Mouse (Mus musculus): ENCODE measurements at regions not wholly inside any gene's neighbourhood (a gene's known extent, or its start where the extent isn't known, plus 50 kb on each side); places are given as distances from the start of the nearest gene placed in this dataset.

DNA sequence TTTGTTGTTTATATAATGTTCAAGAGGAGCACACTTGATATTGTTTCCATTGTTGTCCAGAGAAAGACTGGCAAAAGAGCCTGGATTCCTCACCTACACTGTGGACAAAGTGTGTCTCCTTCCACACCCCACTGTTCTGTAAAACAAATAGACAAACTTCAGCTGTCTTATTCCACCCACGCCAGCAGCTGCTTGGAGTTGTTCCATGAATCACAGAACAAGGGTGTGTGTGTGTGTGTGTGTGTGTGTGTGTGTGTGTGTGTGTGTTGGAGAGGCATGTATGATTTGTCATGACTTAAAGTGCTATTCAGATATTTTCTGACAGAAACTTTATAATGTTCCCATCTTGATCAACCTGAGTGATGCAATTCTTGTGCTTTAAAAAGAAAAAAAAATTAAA is 114.1 kb upstream of the Rap2b start:
- ATAC-seq (ENCODE audit: insufficient number of reproducible peaks, low FRiP score, low TSS enrichment): no peak

DNA sequence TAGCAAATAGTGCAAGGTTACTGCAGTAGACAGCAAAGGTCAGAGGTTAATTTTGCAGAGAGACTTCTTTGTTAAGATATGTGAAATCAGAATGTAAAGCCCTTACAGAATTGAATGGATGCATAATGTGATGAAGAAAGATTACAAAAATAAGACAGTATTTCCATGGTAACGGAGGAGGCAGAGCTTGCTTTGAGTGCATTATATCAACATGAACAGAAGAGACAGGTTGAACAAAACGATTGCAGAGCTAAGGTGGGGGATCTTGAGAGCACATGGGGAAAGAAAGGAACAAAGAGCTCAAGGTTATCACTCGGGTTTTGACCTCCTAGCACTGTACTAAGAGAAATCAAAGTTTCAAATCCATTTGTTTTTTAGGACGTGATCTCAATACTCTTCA is 106.2 kb upstream of the Rap2b start:
- no peak for ATAC-seq (ENCODE audit: insufficient number of reproducible peaks, low FRiP score, low TSS enrichment)

DNA sequence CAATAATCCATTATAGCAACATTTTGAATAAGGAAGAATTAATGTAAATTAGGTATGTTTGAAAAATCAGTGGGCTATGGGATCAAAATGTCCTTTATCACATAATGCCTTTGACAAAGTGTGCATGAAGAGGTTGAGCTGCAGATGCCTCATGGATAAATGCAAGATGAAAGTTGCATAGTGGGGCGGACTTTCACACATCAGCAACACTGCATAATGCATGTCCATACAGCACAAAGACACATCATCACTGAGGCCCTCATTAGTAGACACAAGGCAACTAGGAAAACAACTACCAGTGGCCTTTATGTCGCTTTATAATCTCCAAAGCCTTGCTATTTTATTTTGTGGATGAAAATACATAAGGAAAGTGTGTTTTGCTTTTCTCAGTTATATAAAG is 105.8 kb upstream of the Rap2b start:
- ATAC-seq (ENCODE audit: insufficient number of reproducible peaks, low FRiP score, low TSS enrichment): no peak

DNA sequence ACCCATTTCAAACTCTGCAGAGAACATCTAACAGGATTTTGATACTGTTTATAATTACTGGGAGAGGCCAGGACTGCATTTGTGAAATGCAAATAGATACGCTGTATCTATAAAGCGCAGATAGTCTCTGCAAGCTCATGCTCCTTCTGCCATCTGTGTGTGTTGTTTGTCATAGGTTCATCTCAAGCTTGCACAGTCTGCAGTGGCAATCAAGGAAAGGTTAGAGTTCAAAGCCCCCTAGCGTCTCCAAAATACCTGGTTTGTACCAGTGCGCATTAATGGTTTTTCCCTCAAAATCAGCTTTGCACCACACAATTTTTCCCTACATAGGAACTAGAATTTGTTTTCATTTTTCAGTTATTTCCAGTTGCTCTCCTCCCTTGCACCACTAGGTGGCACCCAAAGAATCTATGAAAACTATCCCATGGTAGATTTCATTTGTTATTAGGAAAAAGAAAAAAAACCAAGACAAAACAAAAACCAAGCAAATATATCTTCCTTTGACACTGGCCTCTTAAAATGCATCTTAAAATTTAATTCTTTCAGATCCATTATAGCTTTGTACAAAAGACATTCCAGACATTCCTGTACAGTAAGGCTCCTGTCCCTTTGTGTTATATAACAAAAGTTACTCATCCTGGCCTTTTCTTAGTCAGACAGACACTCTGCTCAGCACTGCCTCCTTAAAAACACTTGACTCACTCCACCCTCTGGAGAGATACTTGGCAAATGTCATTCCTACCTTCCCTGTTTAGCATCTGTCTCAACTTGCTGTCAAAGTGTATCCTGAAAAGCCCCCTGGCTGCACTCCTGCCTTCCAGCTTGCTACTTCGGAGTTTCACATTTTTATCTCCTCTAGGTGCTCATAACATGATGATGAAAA is 92.7 kb upstream of the Rap2b start:
- ATAC-seq (ENCODE audit: insufficient number of reproducible peaks, low FRiP score, low TSS enrichment): peak; percentile 26; the same call in 1 of the 2 replicates

DNA sequence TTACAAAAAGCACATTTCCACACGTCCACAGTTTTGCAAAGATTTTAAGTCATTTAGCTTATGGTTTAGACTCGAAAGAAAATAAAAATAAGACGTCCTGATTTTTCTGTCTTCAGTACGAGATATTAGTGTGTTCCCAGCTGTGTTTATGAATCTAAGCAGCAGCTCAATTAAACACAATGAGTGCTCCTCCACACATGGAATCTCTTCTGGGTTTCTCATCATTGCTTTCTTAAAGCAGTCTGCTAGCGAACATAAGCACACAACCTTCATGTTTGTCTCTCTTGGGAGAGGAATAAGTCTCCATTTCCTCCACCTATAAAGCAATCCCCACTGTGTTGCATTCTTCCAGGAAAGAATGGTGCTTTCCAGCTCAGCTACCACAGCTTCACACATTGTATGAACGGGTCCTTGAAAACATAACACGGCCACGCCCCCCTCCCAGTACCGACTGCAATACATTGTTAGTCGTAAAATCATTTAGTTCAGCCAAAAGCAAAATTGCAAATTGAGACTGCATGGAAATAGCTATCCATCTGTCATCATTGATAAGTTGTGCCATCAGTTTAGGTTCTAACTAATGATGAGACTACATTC is 75.4 kb upstream of the Rap2b start:
- no peak for ATAC-seq (ENCODE audit: insufficient number of reproducible peaks, low FRiP score, low TSS enrichment)

DNA sequence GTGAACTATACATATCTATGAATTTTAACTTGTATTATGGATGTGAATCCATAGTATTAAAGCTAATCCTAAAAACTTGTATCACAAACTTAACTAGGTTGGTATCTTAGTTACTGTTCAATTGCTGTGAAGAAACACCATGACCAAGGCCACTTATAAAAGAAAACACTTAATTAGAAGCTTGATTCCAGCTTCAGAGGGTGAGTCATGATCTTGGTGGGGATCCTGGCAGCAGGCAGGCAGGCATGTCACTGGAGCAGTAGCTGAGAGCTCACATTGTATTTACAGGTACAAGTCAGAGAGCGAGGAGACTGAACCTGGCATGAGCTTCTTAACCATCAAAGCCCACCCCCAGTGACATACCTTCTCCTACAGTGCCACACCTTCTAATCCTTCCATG is 73.2 kb upstream of the Rap2b start:
- ATAC-seq (ENCODE audit: insufficient number of reproducible peaks, low FRiP score, low TSS enrichment): no peak

DNA sequence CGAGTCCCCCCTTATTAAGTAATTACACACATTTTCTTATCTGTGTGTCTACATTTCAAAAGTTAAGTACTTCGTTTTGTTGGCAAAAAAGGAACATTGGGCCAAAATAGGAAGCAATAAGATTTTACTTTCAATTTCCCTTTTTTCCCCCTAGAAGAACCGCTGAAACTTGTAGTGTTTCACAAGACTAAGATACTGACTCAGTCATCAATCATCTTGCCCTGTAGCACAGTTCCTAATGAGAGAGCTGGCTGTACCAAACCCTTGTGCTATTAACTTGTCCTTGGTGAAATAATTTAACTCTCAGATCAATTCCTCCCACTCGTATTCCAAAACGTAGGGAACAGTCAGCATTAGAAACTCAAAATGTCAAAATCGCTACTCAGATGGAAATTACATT is 66.6 kb upstream of the Rap2b start:
- ATAC-seq (ENCODE audit: insufficient number of reproducible peaks, low FRiP score, low TSS enrichment): no peak

DNA sequence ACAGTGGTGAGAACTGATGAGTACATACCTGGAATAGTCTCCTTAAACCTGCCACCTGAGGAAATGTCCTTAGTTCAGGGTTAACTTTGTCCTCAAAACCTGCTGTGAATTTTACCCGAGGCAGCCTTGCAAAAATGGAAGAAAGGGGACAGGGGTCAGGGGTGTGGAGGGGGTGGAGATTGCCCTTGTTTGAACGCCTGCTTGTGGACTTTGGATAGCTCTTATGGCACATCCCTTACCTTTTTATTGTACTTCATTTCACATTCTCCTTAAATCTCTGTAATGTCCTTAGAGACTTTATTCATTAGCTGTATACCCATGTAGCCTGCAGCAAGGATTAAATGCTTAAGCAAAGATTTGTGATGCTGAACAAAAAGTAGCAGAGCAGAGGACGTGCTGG is 64.1 kb upstream of the Rap2b start:
- ATAC-seq (ENCODE audit: insufficient number of reproducible peaks, low FRiP score, low TSS enrichment): no peak

DNA sequence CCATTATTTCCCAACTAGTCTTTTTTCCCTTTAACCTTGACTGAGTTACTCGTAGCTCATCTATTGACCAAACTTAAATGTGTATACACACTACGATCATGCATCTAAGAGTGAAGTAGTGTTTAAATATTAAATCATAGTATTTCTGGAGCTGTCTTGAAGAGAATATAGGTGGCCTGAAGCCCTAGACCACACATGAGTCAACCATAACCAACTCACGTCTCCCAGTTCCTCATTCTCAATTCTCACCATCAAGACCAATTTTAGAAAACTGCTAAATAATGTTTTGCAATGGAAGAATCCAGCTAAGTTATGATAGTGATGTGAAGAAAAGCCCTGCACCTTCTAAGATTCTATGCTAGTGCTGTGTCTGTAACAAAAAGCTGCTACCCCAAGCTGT is 59.2 kb upstream of the Rap2b start:
- ATAC-seq (ENCODE audit: insufficient number of reproducible peaks, low FRiP score, low TSS enrichment): no peak

DNA sequence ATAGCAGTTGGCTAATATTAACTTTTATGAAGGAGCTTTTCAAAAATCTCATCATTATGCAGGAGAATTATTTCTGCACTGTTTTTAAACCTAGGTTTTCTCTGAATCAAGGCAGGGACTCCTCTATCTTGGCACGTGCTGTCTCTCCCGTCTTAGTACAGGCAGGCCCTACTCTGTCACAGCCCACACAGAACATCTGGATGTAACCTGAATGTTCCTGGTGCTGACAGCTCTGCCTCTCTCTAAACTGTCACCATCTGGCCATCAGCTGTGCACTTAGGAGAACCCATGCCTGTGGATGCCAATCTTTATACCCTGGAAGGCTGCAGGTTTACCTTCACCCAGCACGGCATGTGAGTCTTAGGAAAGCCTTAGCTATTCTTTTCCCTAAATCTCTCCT is 58.0 kb upstream of the Rap2b start:
- ATAC-seq (ENCODE audit: insufficient number of reproducible peaks, low FRiP score, low TSS enrichment): no peak

DNA sequence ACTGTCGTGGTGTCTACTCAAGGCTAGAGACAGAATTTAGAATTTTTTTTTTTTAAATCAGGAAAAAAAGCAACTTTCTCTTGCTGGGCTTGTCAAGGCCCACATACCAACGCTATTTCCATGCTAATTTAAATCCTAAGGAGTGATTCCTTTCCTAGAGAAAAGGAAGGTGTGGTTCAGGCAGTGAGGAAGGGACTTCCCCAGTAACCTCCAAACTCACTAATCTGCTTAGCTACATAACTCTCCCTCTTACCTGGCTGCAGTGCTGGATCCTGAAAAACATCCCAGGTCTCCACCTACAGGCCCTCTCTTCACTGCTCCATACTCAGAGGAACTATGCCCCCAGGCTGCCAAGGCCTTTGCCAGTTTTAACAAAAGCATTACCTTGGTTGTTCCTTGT is 55.1 kb upstream of the Rap2b start:
- no peak for ATAC-seq (ENCODE audit: insufficient number of reproducible peaks, low FRiP score, low TSS enrichment)

DNA sequence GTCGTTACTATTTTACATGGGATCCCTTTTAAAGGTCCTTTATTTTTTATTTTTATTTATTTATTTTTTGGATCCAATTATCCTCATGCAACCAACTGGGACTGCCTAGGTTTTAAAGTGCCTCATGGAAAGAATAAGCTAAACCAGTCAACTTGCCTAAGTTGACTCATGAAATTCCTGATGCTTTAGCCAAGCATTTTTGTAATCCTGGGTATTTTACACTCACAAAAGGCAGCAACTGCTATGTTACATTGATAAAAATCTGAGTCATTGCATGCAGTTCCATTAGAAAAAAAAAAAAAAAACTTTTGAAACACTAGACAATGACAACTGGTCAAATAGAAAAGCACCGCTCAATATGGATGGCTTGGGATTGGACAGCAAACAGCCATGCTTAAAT is 52.7 kb upstream of the Rap2b start:
- no peak for ATAC-seq (ENCODE audit: insufficient number of reproducible peaks, low FRiP score, low TSS enrichment)

DNA sequence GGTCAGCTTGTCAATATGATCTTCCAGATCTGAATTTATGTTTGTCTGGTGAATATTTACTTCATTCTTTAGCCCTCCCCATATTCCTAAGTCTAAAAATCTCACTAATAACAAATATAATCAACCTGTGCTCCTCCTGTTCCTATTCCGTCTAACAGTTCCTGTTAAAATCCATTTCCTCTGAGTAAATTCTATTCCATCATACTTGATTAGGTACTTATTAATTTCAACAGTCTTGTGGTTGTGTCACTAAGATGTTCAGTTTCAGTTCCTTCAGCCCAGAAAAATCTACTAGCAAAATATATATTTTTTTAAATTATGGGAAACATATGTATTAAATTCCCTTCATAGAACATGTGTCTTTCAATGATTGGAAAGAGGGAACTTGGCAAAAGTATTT is 52.2 kb upstream of the Rap2b start:
- no peak for ATAC-seq (ENCODE audit: insufficient number of reproducible peaks, low FRiP score, low TSS enrichment)

Data from cerebellum, adult (tissue).